Mouse (Mus musculus): ENCODE measurements at regions not wholly inside any gene's neighbourhood (a gene's known extent, or its start where the extent isn't known, plus 50 kb on each side); places are given as distances from the start of the nearest gene placed in this dataset.

GRCm38 (mm10) chr13:3995042-3995441, 49.9 kb upstream of the Ucn3 start:
- Histone ChIP-seq H3K27ac (ENCODE audit: low read depth) (no peak overlapping the region), H3K27me3 (ENCODE audit: insufficient read depth, low read length) (no peaks in the 10 kb centered on the region), H3K9ac (no peak overlapping the region), H3K4me1 (ENCODE audit: insufficient read depth) (no peaks in the 10 kb centered on the region), H3K9me3 (ENCODE audit: low read depth, low read length) (no peaks in the 10 kb centered on the region), H3K4me3 (ENCODE audit: low read depth, low read length) (no peak overlapping the region), H3K4me2 (no peak overlapping the region), H3K36me3 (ENCODE audit: insufficient read depth) (no peaks in the 10 kb centered on the region)
- DNase-seq (no peak), ATAC-seq (ENCODE audit: insufficient read depth) (no peak)
- WGBS, result 88% methylated on average over 7 of the region's 7 CpGs
- TF ChIP-seq CTCF (IDR thresholded peaks at IDR 0.05; ENCODE audit: low read depth), result peak; percentile 22; the same call in 1 of the 2 replicates
